Mouse (Mus musculus): ENCODE measurements around the gene Mmrn2. TPM values are rescaled to one million over a fixed set of nuclear protein-coding genes. Genes with fewer than 3 reads are reported as not detected.

Gene Mmrn2
- polyA plus RNA-seq, 1 experiment from 2014 or later, result 12.1 TPM

DNA sequence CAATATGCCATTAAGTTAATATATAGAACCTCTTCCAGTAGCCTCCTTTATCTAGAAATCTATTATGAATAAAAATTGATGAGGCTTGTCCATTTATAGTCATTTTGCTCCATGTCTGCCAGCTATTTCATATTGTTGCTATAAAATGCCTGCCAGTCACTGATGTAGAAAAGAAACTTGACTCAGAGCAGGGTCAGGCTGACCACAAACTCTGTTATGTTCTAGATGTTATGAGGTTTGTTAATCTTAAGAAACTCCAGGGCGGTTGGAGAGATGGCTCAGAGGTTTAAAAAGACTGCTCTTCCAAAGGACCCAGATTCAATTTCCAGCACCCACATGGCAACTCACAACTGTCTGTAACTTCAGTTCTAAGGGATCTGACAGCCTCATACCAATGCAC is 45.8 kb downstream of the Mmrn2 start:
- Histone ChIP-seq H3K27ac (ENCODE audit: low read depth) (no peak overlapping the region), H3K4me3 (ENCODE audit: low read depth, low read length) (no peak overlapping the region), H3K9ac (no peak overlapping the region), H3K36me3 (ENCODE audit: insufficient read depth) (peaks cover 71% of the 10 kb centered on the region), H3K4me1 (ENCODE audit: insufficient read depth) (no peaks in the 10 kb centered on the region), H3K4me2 (no peak overlapping the region), H3K27me3 (ENCODE audit: insufficient read depth, low read length) (no peaks in the 10 kb centered on the region), H3K9me3 (ENCODE audit: low read depth, low read length) (no peaks in the 10 kb centered on the region)
- ATAC-seq (ENCODE audit: insufficient read depth) (no peak), DNase-seq (no peak)
- 87% methylated on average over 1 of the region's 1 CpGs for WGBS
- TF ChIP-seq CTCF (IDR thresholded peaks at IDR 0.05; ENCODE audit: low read depth), result no peak

DNA sequence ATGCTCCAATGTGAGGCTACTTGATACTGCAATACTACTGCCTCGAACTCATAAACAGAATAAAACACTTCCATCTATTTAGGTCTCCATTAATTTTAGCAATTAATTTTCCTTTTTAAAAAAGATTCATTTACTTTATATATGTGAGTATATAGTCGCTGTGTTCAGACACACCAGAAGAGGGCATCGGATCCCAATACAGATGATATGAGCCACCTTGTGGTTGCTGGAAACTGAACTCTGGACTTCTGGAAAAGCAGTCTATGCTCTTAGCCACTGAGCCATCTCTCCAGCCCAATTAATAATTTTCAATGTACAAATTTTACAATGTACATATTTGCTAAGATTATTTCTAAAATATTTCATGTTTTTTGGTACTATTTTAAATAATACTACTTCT is 53.0 kb downstream of the Mmrn2 start:
- H3K9ac ChIP-seq, result no peak overlapping the region
- ATAC-seq (ENCODE audit: insufficient read depth), result no peak
- H3K4me1 ChIP-seq (ENCODE audit: insufficient read depth), result no peaks in the 10 kb centered on the region
- H3K4me3 ChIP-seq (ENCODE audit: low read depth, low read length), result no peak overlapping the region
- H3K9me3 ChIP-seq (ENCODE audit: low read depth, low read length), result no peaks in the 10 kb centered on the region
- peak; percentile 31 for TF ChIP-seq CTCF (IDR thresholded peaks at IDR 0.05; ENCODE audit: low read depth)
- DNase-seq, result peak; percentile 17
- peaks cover 69% of the 10 kb centered on the region for H3K36me3 ChIP-seq (ENCODE audit: insufficient read depth)
- H3K27me3 ChIP-seq (ENCODE audit: insufficient read depth, low read length), result no peaks in the 10 kb centered on the region
- WGBS, result 93% methylated on average over 3 of the region's 3 CpGs
- no peak overlapping the region for H3K4me2 ChIP-seq
- no peak overlapping the region for H3K27ac ChIP-seq (ENCODE audit: low read depth)

DNA sequence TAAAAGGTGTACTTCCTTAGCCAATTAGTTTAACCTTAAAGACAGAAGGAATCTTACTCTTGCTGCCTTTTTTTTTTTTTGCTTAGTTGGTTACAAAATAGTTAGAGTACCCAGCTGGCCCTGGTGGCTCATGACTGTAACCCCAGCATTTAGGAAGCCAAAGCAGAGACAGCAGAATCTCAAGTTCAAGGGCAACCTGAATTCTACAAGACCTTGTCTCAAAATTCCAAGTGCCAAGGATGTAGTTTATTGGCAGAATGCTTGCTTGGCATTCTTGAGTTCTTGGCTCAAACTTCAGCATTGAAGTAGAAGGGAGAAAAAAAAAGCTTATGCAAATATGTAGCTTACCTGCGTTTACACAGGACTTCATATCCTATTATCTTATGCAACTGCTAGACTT is 53.8 kb downstream of the Mmrn2 start:
- Histone ChIP-seq H3K4me3 (ENCODE audit: low read depth, low read length) (no peak overlapping the region), H3K4me1 (ENCODE audit: insufficient read depth) (no peaks in the 10 kb centered on the region), H3K4me2 (no peak overlapping the region), H3K27ac (ENCODE audit: low read depth) (no peak overlapping the region), H3K9me3 (ENCODE audit: low read depth, low read length) (no peaks in the 10 kb centered on the region), H3K27me3 (ENCODE audit: insufficient read depth, low read length) (no peaks in the 10 kb centered on the region), H3K36me3 (ENCODE audit: insufficient read depth) (peaks cover 63% of the 10 kb centered on the region), H3K9ac (no peak overlapping the region)
- no peak for DNase-seq
- WGBS, result 80% methylated on average over 1 of the region's 1 CpGs
- ATAC-seq (ENCODE audit: insufficient read depth), result no peak
- no peak for TF ChIP-seq CTCF (IDR thresholded peaks at IDR 0.05; ENCODE audit: low read depth)

DNA sequence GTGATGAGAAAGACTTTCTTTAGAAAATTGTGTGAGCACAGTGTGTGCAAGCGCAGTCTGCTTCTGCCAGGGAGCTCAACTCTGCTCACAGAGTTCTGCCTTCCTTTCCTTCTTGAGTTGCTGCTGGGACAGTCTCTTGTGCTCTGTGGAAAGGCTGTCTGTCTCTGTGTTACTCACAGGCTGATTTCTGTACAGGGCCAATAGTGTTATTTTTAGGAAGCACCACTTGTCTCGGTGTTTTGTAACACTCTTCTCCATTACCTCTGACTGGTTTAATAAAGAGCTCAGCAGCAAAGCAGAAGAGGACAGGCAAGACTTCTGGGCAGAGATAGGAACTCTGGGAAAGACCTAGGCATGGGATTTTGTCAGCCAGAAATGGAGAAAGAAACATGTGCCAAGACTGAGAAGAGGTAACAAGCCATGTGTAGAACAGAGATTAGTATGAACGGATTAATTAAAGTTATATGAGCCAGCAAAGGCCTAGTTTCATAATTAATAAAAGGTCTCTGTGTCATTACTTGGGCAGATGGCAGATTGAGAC is 65.3 kb downstream of the Mmrn2 start:
- no peak for TF ChIP-seq CTCF (IDR thresholded peaks at IDR 0.05; ENCODE audit: low read depth)
- DNase-seq, result no peak
- no peak overlapping the region for H3K27ac ChIP-seq (ENCODE audit: low read depth)
- H3K4me1 ChIP-seq (ENCODE audit: insufficient read depth), result no peaks in the 10 kb centered on the region
- no peak overlapping the region for H3K9ac ChIP-seq
- WGBS, result 87% methylated on average over 3 of the region's 3 CpGs
- peaks cover 53% of the 10 kb centered on the region for H3K36me3 ChIP-seq (ENCODE audit: insufficient read depth)
- ATAC-seq (ENCODE audit: insufficient read depth), result no peak
- H3K4me2 ChIP-seq, result no peak overlapping the region
- H3K9me3 ChIP-seq (ENCODE audit: low read depth, low read length), result no peaks in the 10 kb centered on the region
- no peaks in the 10 kb centered on the region for H3K27me3 ChIP-seq (ENCODE audit: insufficient read depth, low read length)
- H3K4me3 ChIP-seq (ENCODE audit: low read depth, low read length), result no peak overlapping the region

DNA sequence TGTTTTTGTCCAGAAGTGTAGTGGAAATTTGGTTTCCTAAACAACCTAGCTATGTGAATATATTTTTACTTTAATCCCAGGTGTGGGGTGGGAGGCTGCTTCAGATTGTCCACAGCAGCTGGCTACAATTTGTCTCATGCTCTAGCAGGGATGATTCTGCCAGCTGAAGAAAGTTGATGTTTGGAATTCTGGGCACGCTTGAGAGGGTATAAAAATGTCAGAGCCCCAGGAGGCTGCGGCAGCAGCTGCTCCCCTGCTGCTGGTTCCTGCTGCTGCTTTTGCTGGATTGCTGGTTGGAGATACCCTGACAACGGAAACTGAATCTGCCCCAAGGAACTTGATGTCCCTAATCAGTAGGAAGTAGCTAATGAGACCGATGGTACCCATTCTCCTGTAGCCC is 67.3 kb downstream of the Mmrn2 start:
- no peak overlapping the region for H3K27ac ChIP-seq (ENCODE audit: low read depth)
- H3K9me3 ChIP-seq (ENCODE audit: low read depth, low read length), result no peaks in the 10 kb centered on the region
- H3K4me1 ChIP-seq (ENCODE audit: insufficient read depth), result no peaks in the 10 kb centered on the region
- H3K4me3 ChIP-seq (ENCODE audit: low read depth, low read length), result no peak overlapping the region
- no peak for DNase-seq
- H3K36me3 ChIP-seq (ENCODE audit: insufficient read depth), result peaks cover 54% of the 10 kb centered on the region
- ATAC-seq (ENCODE audit: insufficient read depth), result no peak
- 80% methylated on average over 4 of the region's 4 CpGs for WGBS
- no peaks in the 10 kb centered on the region for H3K27me3 ChIP-seq (ENCODE audit: insufficient read depth, low read length)
- TF ChIP-seq CTCF (IDR thresholded peaks at IDR 0.05; ENCODE audit: low read depth), result no peak
- H3K9ac ChIP-seq, result no peak overlapping the region
- no peak overlapping the region for H3K4me2 ChIP-seq

DNA sequence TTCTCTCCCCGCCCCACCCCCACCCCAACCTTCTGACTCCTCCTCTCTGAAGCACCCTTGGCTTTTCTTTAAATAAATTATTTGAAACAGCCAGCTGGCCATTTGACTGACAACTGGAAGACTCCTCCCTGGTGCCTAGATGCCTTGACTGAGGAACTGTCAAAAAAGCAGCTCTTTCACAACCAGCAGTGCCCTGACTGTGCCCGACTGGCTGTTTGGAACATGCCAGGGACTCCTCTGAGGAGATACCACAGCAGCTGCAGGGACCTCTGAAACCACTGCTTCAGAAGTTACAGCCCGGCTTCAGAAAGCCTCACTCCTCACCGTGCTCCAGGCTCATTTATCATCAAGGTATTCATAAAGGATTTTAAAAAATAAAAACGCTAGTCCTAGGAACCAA is 69.1 kb downstream of the Mmrn2 start:
- no peak for TF ChIP-seq CTCF (IDR thresholded peaks at IDR 0.05; ENCODE audit: low read depth)
- 73% methylated on average over 5 of the region's 5 CpGs for WGBS
- Histone ChIP-seq H3K27ac (ENCODE audit: low read depth) (no peak overlapping the region), H3K4me1 (ENCODE audit: insufficient read depth) (no peaks in the 10 kb centered on the region), H3K4me2 (no peak overlapping the region), H3K9ac (no peak overlapping the region), H3K4me3 (ENCODE audit: low read depth, low read length) (no peak overlapping the region), H3K36me3 (ENCODE audit: insufficient read depth) (peaks cover 45% of the 10 kb centered on the region), H3K9me3 (ENCODE audit: low read depth, low read length) (no peaks in the 10 kb centered on the region), H3K27me3 (ENCODE audit: insufficient read depth, low read length) (no peaks in the 10 kb centered on the region)
- DNase-seq (no peak), ATAC-seq (ENCODE audit: insufficient read depth) (no peak)

DNA sequence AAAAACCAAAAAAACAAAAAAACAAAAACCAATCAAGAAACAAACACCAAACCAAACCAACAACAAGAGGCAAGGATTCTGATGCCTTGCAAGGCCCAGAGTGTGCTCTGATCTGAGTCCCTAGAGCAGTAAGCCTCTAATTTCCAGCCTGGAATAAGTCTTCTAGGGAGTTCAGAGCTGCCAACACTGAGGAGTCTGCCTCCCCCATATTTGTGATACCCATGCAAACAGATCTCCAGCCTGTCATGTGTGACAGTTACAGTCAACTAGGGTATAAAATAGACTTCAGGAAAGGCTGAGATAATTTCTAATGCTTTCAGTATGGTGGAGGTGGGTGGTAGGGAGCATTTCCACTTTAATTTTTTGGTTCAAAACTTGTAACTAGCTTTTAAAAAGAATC is 69.7 kb downstream of the Mmrn2 start:
- no peak overlapping the region for H3K4me2 ChIP-seq
- H3K4me1 ChIP-seq (ENCODE audit: insufficient read depth), result no peaks in the 10 kb centered on the region
- H3K9me3 ChIP-seq (ENCODE audit: low read depth, low read length), result no peaks in the 10 kb centered on the region
- no peak overlapping the region for H3K27ac ChIP-seq (ENCODE audit: low read depth)
- no peaks in the 10 kb centered on the region for H3K27me3 ChIP-seq (ENCODE audit: insufficient read depth, low read length)
- H3K4me3 ChIP-seq (ENCODE audit: low read depth, low read length), result no peak overlapping the region
- DNase-seq, result no peak
- ATAC-seq (ENCODE audit: insufficient read depth), result no peak
- no peak overlapping the region for H3K9ac ChIP-seq
- peaks cover 41% of the 10 kb centered on the region for H3K36me3 ChIP-seq (ENCODE audit: insufficient read depth)
- no peak for TF ChIP-seq CTCF (IDR thresholded peaks at IDR 0.05; ENCODE audit: low read depth)

DNA sequence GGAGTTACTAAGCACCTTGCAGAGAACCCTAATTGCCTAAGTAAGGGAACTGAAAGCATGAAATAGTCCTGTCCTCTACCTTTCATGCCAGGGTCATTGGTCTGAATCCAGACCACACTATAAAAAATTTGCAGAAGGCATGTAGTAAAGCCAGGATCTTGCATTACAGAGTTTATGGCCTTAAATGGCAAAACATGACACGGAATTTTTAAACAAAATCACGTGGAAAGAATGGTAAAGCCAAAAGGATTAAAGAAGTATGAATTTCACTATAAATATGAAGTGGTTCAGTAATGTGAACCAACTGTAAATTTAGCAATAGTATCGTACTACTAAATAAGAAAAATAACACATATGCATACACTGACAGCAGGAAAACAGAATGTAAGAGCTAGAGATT is 70.1 kb downstream of the Mmrn2 start:
- H3K27me3 ChIP-seq (ENCODE audit: insufficient read depth, low read length), result no peaks in the 10 kb centered on the region
- H3K27ac ChIP-seq (ENCODE audit: low read depth), result no peak overlapping the region
- no peak for TF ChIP-seq CTCF (IDR thresholded peaks at IDR 0.05; ENCODE audit: low read depth)

More for the DNA sequence above, 70.1 kb downstream of the Mmrn2 start:
- Histone ChIP-seq H3K9me3 (ENCODE audit: low read depth, low read length) (no peaks in the 10 kb centered on the region), H3K4me2 (no peak overlapping the region), H3K4me3 (ENCODE audit: low read depth, low read length) (no peak overlapping the region), H3K36me3 (ENCODE audit: insufficient read depth) (peaks cover 38% of the 10 kb centered on the region), H3K9ac (no peak overlapping the region), H3K4me1 (ENCODE audit: insufficient read depth) (no peaks in the 10 kb centered on the region)
- no peak for DNase-seq
- no peak for ATAC-seq (ENCODE audit: insufficient read depth)
- 73% methylated on average over 3 of the region's 3 CpGs for WGBS
